Mouse (Mus musculus) ES-CJ7 (cell line): ENCODE measurements around the gene Gadd45g.

Source experiments
- DNase-seq: peaks from one replicate; pipeline ENCODE4 v3.0.0; 2011; ENCODE audit warnings: low read depth, low spot score

Gene Gadd45g

DNA sequence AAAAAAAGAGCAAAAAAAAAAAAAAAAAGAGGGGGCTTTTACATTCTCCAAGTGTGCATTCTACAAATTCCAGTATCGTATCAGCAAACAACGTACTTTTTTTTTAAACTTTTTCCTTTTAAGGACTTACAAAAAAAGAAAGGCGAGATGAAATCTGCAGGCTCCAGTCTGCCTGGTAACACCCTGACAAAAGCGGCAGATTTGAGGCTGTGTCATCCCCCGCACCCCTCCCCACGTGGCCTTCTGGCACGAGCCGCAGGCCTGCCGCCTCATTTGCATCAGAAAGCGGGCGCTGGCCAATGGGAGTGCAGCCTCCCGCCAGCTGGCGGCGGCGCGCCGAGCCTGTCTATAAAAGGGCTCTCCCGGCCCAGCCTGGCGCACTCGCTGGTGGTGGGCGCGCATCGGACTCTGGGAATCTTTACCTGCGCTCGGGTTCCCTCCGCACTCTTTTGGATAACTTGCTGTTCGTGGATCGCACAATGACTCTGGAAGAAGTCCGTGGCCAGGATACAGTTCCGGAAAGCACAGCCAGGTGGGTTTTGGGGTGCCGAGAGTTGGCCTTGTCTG, at the start of gene Gadd45g:
TSS of gene Gadd45g (plus strand) at position 378 of the 567 bp plus-strand sequence.
- peak; percentile 95 for DNase-seq

- DNase-seq: no peak
Measured at GRCm38 (mm10) chr13:51797899-51798746, 48.4 kb upstream of the Gadd45g start.

DNA sequence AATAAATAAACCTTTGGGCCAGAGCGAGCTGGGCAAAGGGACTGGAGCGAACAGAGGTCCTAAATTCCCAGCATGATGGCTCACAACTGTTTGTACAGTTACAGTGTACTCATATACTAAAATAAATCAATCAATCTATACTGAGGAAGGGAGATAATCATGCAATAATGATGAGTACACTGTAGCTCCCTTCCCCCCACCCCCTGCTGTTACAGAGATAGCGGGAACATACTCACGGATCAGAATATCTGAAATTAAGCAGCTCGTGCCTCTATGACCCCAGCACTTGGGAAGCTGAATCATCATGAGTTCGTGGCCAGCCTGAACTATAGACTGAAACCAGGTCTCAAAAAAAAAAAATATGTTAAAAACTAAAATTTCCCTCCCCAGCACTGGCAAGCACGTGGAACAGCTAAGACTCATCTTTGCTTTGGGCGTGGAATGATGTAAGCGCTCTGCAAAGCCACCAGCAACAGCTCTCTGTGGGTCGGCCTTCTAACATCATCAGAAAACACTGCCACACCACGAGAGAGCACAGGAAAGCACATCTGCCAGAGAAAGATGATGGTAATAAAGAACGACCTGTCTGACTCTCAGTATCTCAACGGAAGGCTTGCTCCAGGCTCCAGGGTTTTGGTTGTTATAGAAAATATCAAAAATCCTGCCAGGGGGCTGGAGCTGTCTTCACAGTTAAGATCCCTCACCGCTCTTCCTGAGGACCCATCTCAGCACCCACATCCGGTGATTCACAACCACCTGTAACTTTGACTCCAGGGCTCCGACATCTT, 46.5 kb upstream of the Gadd45g start:
- no peak for DNase-seq

DNA sequence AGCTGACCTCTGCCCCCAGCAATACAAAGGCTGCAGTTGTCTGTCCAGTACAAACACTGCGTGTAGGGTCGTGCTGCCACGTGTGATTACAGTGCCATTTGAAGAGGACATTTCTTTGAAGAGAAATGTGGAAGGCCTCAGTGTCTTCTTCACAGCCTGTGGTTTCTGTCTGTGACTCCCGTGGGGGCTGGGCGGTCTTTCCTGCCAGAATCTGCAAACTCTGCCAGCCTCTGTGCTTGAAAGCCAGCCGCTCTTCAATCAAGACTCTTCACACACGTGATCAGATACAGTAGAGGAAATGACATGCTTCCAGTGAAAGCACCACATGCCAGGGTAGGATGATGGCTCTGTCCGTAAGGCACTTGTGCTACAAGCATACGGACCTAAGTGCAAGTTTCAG, 45.6 kb upstream of the Gadd45g start:
- no peak for DNase-seq

DNA sequence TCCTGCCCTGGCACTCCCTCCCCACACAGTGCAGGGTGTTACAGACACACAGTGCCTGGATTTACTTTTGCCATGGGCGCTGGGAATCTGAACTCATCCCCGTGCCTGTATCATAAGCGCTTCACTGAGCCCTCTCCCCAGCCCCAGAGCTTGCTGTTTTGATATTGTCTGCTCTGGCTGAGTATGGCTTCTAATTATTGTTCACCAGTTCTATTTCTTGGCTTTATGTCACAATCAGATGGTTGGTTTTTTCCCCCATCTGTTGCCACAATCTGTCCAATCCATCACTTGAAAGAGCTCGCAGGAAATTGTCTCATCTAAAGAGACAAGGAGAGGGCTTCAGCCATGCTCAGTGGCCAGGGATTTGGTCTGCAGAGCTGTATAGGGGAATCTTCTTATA, 40.8 kb upstream of the Gadd45g start:
- no peak for DNase-seq

- no peak for DNase-seq
Measured at GRCm38 (mm10) chr13:51806220-51806619, 40.3 kb upstream of the Gadd45g start.

DNA sequence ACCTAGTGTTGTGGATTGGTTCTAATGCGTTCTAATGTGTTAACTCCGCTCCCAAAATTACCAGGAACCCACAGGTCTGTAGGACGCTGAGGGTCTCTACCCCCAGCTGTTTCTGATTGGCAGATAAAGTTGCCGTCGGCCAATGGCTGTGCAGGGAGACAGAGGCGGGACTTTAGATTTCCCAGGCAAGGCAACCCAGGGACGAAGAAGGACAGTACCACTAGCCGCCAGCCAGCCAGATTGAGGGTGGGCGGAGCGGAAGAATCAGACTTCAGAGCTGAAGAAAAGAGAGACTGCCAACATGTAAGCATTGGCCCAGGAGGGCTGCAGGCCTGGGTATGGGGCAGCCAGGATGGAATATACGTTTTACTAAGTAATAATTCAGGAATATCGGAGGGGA, 38.3 kb upstream of the Gadd45g start:
- DNase-seq: peak; percentile 49

DNA sequence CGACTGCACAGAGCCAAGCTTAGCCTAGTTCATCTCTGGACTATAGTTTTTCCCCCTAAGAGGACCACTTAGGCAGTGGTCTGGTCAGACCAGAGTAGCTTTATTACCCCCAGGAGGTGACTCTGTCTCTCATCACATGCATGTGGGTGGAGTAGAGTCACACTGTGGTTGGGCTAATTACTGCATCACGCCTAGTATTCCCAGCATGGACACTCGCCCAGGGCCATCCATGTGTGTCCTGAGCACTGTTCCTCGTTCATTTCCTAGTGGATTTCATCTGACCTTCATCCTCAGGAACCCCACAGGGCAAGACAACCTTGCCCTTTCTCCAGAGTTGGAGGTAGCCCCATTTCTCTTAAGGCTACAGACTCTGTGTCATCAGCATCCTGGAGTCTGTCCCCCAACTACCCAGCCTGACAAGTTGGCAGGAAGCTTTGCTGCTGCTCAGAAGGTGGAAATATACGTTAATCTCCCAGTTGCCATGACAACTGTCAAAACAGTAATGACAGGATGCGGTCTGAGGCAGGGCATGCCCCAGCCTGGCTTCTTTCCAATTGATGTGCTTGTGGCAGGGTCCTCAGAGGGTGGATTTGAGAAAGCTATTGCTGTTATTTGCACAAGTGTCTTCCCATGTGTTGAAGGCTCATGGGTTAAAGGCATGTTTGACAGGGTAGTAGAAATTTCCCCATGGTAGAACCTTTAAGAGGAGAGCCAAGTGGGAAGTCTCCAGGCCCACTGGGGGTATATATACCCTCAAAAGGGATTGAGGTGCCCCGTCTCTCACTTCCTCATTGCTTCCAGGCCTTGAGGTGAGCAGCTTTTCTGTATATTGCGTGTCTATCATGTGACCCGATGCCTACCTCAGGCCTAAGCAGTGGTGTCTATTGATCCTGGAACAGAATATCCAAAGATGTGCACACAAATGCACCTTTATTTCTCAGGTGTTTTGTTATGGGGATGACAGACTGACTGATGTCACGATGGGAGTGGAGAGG, 32.6 kb upstream of the Gadd45g start:
- no peak for DNase-seq

GRCm38 (mm10) chr13:51814646-51815045, 31.8 kb upstream of the Gadd45g start:
- no peak for DNase-seq

DNA sequence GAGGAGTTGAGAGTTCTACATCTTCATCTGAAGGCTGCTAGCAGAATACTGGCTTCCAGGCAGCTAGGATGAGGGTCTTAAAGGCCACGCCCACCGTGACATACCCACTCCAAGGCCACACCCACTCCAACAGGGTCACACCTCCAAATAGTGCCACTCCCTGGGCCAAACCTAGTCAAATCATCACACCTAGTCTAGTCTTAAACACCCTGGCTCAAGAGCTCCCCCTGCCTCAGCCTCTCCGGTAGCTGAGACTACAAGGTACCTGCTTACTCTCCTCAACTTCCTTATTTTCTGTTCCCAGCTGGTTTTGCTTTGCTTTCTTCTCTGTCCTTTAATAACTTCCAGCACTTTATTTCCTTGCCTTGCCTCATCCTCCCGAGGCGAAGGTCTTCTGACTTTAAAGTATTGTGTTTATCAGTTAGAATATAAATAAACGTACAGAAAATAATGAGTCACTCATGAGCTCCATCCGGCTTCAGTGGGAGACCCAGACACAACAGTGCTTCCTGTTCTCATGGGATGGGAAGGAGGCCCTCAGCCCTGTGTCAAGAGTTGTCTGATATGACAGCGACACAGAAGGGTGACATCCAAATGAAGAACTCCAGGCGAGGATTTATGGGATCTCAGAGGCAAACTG, 30.5 kb upstream of the Gadd45g start:
- peak; percentile 83 for DNase-seq

DNA sequence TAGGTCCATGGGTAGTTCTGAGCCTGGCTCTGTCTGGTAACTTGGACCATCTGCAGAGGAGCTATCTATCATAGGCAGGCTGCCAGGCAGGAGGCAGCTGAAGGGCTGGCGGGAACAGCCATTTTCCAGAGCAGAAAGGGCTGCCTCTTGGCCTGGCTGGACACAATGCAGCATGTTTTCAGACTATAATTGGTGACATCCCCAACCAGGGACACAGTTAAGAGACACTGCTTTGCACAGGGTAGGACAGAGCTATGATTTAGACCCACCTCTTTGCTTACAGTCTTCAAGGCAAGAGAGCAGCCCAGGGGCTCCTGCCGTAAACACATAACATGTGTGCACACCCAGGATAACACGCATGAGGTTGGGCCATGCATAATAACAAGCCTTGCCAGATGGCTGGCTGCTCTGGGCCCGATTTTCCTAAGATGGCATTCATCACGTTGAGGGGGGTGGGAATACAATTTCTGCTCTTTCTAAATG, 29.9 kb upstream of the Gadd45g start:
- DNase-seq: no peak

- no peak for DNase-seq
Measured at GRCm38 (mm10) chr13:51818170-51818943, 28.1 kb upstream of the Gadd45g start.

- no peak for DNase-seq
Measured at GRCm38 (mm10) chr13:51818944-51819326, 27.5 kb upstream of the Gadd45g start.

- DNase-seq: no peak
Measured at GRCm38 (mm10) chr13:51819351-51819750, 27.1 kb upstream of the Gadd45g start.

- DNase-seq: no peak
Measured at GRCm38 (mm10) chr13:51821988-51822387, 24.5 kb upstream of the Gadd45g start.

- no peak for DNase-seq
Measured at GRCm38 (mm10) chr13:51823822-51824495, 22.5 kb upstream of the Gadd45g start.

DNA sequence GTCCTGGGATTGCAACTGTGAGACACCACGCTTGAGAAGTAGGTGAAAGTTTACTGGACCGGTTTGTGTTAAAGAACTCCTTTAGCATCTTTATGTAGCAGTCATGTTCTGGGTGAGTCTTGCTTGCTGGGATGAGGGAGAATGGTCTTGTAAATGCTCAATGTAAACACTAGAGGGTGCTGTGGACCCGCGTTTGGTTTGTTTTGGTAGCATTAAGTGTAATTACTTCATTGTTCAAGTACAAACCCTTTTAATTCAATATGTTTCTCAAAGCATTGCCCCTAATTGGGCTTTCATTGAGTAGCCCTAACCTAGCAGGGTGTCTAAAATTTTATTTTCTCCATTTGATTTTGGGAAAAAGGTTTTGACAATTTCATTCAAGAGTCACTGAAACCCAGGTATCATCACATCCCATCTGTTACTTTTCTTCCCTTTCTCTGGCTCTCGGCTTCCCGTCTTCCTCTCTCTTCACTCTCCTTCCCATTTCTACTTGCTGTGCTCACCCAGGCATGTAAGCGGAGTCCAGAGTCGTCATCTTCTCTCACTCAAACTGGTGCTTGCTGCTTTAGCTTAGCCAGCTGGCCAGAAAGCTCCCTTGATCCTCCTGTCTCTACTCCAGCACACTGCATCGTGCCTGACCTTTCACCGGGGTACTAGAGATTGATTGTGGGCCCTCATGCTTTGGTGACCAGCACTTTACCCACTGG, 15.6 kb upstream of the Gadd45g start:
- peak; percentile 58 for DNase-seq

GRCm38 (mm10) chr13:51832491-51832890, 14.0 kb upstream of the Gadd45g start:
- no peak for DNase-seq

DNA sequence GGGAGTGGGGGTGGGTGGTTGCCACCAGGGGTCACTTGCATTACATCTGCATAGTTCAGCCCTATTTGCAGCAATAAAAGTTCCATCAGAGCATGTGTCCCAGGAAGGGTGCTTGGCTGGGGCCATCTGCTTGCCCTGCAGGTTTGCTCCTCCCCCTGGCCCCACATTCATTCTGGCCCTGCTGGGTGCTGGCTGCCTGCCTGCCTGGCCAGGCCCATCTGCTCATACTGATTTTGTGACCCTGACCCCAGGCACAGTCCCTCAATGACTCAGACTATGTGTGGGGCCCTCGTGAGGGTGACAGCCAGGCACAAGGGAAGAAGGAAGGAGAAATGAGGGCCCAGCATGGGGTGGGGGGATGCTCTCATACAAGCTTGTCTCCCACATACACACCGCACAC, 12.9 kb upstream of the Gadd45g start:
- no peak for DNase-seq
